Mouse (Mus musculus) thymus, postnatal 36 days (tissue): Measurements from ENCODE around the gene Gsn.

ENCODE experiments used
- DNase-seq, 2 experiments: peaks; one replicate each; pipeline ENCODE4 v3.0.0; 2022; ENCODE audit warnings: mixed read lengths in 2 of 2

The Gsn gene

GRCm38 (mm10) chr2:35255462-35255861 is 718 bp upstream of the Gsn start:
- no peak for DNase-seq

GRCm38 (mm10) chr2:35256932-35257331 is 752 bp downstream of the Gsn start:
- DNase-seq, result no peak

GRCm38 (mm10) chr2:35257886-35258285 is 1.7 kb downstream of the Gsn start:
- no peak for DNase-seq

GRCm38 (mm10) chr2:35258590-35258989 is 2.4 kb downstream of the Gsn start:
- DNase-seq, result no peak

- DNase-seq, result peak; percentile 29 to 60
These were observed 3.3 kb downstream of the Gsn start for GRCm38 (mm10) chr2:35259338-35260080.

GRCm38 (mm10) chr2:35260291-35260690 is 4.1 kb downstream of the Gsn start:
- DNase-seq, result no peak

GRCm38 (mm10) chr2:35264095-35264494 is 7.9 kb downstream of the Gsn start:
- no peak for DNase-seq

- peak; percentile 39 to 64 for DNase-seq
These were observed 9.1 kb downstream of the Gsn start for GRCm38 (mm10) chr2:35265296-35265695.

DNA sequence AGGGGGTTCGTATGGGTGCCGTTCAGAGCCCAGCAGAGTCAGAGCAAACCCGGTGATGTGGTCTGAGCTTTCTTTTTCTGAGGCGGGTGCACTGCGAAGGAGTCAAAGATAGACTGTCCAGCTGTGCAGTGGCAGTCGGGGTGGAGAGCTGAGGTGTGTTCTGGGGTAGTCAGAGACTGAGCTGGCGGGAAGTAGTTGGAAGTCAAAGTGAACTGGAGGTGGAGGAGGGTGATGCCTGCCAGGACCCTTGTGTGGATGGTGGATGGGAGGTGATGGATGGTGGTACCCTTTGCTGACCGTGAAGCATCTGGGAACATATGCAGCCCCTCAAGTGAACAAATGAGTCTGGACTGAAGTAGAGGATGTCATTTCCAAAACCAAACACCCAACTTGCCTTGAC is 9.6 kb downstream of the Gsn start:
- no peak for DNase-seq

GRCm38 (mm10) chr2:35266251-35266905 is 10.2 kb downstream of the Gsn start:
- DNase-seq, result no peak

- no peak for DNase-seq
These were observed 11.1 kb downstream of the Gsn start for GRCm38 (mm10) chr2:35267156-35267875.

DNA sequence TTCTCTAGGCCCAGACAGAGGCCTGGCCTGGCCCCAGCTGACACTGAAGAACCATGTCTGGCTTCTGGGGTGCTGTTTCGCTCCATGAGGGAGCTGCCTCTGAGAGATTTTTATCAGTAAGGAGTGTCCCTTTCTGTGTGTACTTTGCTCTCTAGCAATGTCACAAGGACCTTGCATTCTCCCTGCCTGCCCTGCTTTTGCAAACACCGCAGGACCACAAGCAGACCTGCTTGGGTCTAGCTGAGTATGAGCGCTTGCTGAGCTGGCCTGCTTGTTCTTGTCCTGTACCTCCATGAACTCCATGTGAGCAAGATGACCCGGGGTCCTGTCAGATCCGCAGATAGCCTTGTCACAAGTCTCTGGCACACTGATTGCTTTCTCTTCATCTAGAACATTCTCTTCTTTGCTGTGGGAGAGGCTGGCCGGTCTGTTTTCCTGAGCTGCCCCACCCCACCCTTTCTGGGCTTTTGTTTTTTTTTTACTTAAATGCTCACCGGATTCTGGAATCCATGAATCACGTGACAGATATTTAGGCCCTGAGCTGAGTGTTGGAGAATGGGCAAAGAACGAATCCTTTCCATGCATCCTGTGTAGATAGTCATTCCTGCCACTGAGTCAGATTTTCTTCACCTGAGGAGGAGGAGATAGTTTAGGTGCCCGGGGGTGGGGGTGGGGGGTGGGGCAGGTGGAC is 11.8 kb downstream of the Gsn start:
- no peak for DNase-seq

DNA sequence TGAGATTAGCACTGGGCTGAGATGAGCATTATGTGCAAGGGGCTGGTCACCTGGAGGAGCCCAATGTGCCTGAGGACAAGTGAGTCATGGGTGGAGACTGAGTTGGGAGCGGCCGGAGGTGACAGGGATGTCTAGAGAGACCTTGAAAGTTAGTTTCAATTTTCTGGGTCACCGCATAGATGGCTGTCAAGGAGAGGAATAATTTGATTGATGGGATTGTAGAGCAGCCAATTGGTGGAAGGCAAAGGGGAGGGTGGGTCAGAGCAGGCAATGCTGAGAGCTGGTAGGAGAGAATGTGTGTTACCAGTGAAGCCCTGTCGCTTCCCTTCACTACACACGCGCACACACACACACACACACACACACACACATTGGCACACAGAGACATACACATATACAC is 13.0 kb downstream of the Gsn start:
- no peak for DNase-seq

- no peak for DNase-seq
These were observed 13.6 kb downstream of the Gsn start for GRCm38 (mm10) chr2:35269716-35270260.

DNA sequence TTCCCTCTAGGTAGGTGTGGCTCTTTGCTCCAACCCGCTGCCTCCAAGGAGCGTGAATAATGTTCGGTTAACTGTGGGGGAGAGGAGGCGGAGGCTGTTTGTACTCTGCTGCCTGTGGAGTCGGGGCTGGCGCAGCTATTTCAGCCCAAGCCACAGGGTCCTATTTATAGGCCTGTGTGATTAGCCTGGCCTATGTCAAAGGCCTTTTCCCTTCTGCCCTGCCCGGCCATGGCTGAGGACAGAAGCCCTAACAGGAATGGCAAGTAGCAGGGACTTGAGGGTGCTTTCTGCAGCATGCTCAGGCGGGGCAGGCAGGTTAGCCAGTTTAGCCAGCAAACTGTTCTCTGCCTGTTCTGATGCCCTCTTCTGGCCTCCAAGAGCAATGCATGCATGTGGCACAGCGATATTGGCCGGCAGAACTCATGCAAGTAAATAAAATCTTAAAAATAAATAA is 14.4 kb downstream of the Gsn start:
- DNase-seq, result peak; percentile 57 to 66

DNA sequence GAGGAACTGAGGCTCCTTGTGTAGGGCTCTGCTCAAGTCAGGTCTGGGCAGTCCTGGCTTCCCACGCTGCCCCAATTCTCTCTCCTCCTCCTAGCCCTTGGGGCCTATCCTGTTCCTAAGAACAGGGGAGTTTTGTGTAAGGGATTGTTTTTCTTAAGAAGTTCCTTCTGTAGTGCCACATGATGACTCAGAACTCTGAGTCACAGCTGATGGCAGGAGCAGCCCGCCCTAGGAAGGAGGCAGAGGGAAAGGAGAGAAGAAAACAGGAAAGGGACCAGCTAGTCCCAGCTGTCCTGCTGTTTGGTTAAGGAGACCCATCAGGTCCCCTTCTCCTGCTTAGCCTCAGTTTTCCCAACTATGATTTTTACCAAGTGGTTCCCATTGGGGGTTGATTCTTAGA is 15.6 kb downstream of the Gsn start:
- no peak for DNase-seq

DNA sequence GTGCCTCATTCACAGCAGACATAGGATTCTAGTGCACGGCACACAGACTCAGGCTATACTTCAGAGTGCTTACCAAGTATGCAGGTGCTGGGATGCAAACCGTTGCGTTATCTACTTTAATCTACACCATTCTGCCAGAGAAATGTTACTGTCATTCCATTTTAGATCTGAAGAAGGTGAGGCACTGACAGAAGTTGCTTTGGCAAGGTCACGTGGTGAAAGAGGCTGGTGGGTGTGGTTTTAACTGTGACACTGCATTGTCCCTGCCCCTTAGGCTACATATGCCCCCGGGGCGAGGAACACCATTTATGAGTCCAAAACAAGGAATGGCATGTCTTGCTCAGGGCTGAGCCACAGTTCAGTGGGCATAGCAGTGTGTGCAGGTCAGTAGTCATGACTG is 16.7 kb downstream of the Gsn start:
- peak in 1 of 2 experiments; percentile 49 for DNase-seq

- no peak for DNase-seq
These were observed 17.4 kb downstream of the Gsn start for GRCm38 (mm10) chr2:35273536-35273935.

GRCm38 (mm10) chr2:35277686-35278085 is 21.5 kb downstream of the Gsn start:
- no peak for DNase-seq

- DNase-seq, result no peak
These were observed 22.4 kb downstream of the Gsn start for GRCm38 (mm10) chr2:35278371-35279210.

- DNase-seq, result no peak
These were observed 23.8 kb downstream of the Gsn start for GRCm38 (mm10) chr2:35280001-35280400.

GRCm38 (mm10) chr2:35282214-35282613 is 26.0 kb downstream of the Gsn start:
- DNase-seq, result peak in 1 of 2 experiments; percentile 37
